Mouse (Mus musculus) midbrain, embryonic 11.5 days (tissue): ENCODE measurements around the gene Fbxo2. TPM values are rescaled to one million over a fixed set of nuclear protein-coding genes. Genes with fewer than 3 reads are reported as not detected.
"Not testable (repeated sequence)": the region's sequence is repeated elsewhere in the genome, so short reads cannot be mapped to it uniquely, and the experiment has no call there.

Source experiments
- ATAC-seq: fragments of 200-750 bp; cut with Nextera tagmentation; 2 replicates; pipeline ENCODE4 v1.8.0; 2017; ENCODE audit warnings: moderate TSS enrichment, moderate library complexity; ENCODE audit not compliant: low FRiP score
- DNase-seq: peaks from one replicate; pipeline ENCODE4 v3.0.0; 2015; ENCODE audit warnings: low spot score; ENCODE audit errors: missing footprints
- H3K27ac ChIP-seq: fragments of 300-500 bp; sonication (generic); 2 replicates; pipeline ENCODE4 v1.5.1; 2014; ENCODE audit warnings: low read depth, low read length
- H3K27me3 ChIP-seq: fragments of 300-500 bp; sonication (generic); 2 replicates; pipeline ENCODE4 v1.6.1; 2014; ENCODE audit warnings: mild to moderate bottlenecking, low read length, moderate library complexity, mixed read lengths; ENCODE audit not compliant: control insufficient read depth, insufficient read depth
- H3K36me3 ChIP-seq: fragments of 300-500 bp; sonication (generic); 2 replicates; pipeline ENCODE4 v1.6.1; 2014; ENCODE audit warnings: mild to moderate bottlenecking, low read length, moderate library complexity, mixed read lengths; ENCODE audit not compliant: control insufficient read depth, insufficient read depth
- H3K4me1 ChIP-seq: fragments of 300-500 bp; sonication (generic); 2 replicates; pipeline ENCODE4 v1.6.1; 2014; ENCODE audit warnings: low read length; ENCODE audit not compliant: control insufficient read depth, insufficient read depth
- H3K4me2 ChIP-seq: fragments of 300-500 bp; sonication (generic); 2 replicates; pipeline ENCODE4 v1.6.1; 2014; ENCODE audit warnings: mild to moderate bottlenecking, moderate library complexity
- H3K4me3 ChIP-seq: fragments of 300-500 bp; sonication (generic); 2 replicates; pipeline ENCODE4 v1.5.1; 2014; ENCODE audit warnings: low read depth, low read length
- H3K9ac ChIP-seq: fragments of 300-500 bp; sonication (generic); 2 replicates; pipeline ENCODE4 v1.6.1; 2014; ENCODE audit warnings: low read length
- H3K9me3 ChIP-seq: fragments of 300-500 bp; sonication (generic); 2 replicates; pipeline ENCODE4 v1.6.1; 2016; ENCODE audit warnings: low read length; ENCODE audit not compliant: control insufficient read depth
- WGBS: fragments of 180-500 bp; shearing (Covaris S2); extraction: QIAGEN DNeasy Blood & Tissue Kit; methylation state at CpG from one replicate; pipeline ENCODE4 v1.1.7; 2014; 5-methylcytosine and 5-hydroxymethylcytosine counted together
- polyA plus RNA-seq: library from polyadenylated mRNA; unstranded; fragments of >200 nt; fragmentation: Nextera tagmentation; extraction: Ambion mirVana; gene quantifications from 2 replicates; pipeline ENCODE4 v1.2.1, GENCODE M21; 2014

Fbxo2 gene
- polyA plus RNA-seq, 1 experiment from 2014 or later: 1.1 TPM

DNA sequence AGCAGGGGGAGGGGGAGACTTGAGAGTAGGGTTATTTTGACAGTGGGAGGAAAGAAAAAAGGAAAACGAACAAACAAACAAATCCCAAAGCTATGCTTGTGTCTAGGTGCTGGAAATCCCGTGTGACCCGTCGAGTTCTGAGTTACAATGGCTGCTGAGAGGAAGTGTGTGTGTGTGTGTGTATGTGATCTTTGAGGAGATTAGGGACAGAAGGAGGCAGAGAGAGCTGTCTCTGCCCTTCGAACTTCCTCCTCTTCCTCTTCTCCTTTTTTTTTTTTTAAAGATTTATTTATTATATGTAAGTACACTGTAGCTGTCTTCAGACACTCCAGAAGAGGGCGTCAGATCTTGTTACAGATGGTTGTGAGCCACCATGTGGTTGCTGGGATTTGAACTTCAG is 16.2 kb downstream of the Fbxo2 start:
- DNase-seq, H3K9ac ChIP-seq, H3K36me3 ChIP-seq, H3K4me3 ChIP-seq, H3K27ac ChIP-seq, H3K9me3 ChIP-seq, ATAC-seq, H3K4me2 ChIP-seq: not testable (repeated sequence)
- peaks cover 41% of the 10 kb centered on the region for H3K27me3 ChIP-seq
- WGBS: 75% methylated on average over 5 of the region's 6 CpGs
- peaks cover 12% of the 10 kb centered on the region for H3K4me1 ChIP-seq

GRCm38 (mm10) chr4:148177716-148178115 is 17.3 kb downstream of the Fbxo2 start:
- DNase-seq: no peak
- no peak for ATAC-seq
- no peak overlapping the region for H3K9ac ChIP-seq
- peaks cover 12% of the 10 kb centered on the region for H3K4me1 ChIP-seq
- no peak overlapping the region for H3K4me3 ChIP-seq
- no peak overlapping the region for H3K4me2 ChIP-seq
- H3K27me3 ChIP-seq: peaks cover 32% of the 10 kb centered on the region
- H3K27ac ChIP-seq: no peak overlapping the region
- H3K9me3 ChIP-seq: no peaks in the 10 kb centered on the region
- H3K36me3 ChIP-seq: no peaks in the 10 kb centered on the region

DNA sequence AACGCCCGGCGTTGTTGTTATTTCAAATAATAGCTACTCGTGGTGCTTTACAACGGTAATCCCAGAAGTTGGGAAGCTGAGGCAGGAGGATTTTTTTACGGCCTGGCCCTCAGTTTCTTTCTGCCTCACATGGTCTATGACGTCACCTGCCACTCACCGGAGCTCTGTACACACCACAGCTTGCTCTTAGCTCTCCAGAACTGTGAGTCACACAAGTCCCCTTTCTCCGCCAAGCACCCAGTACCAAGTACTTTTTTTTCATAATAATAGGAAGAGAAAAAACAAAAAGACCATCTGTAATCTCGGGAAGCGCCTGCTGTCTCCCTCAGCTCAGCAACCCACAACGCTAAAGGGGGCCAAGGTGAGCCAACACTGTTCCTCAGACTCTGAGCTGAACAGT is 21.1 kb downstream of the Fbxo2 start:
- H3K27me3 ChIP-seq: peaks cover 6% of the 10 kb centered on the region; the same call in 1 of the 2 replicates
- no peak overlapping the region for H3K4me2 ChIP-seq
- no peak for ATAC-seq
- H3K4me3 ChIP-seq: no peak overlapping the region
- no peaks in the 10 kb centered on the region for H3K9me3 ChIP-seq
- H3K27ac ChIP-seq: no peak overlapping the region
- no peaks in the 10 kb centered on the region; the same call in 1 of the 2 replicates for H3K4me1 ChIP-seq
- H3K9ac ChIP-seq: no peak overlapping the region
- H3K36me3 ChIP-seq: no peaks in the 10 kb centered on the region
- 89% methylated on average over 12 of the region's 12 CpGs for WGBS
- DNase-seq: no peak

DNA sequence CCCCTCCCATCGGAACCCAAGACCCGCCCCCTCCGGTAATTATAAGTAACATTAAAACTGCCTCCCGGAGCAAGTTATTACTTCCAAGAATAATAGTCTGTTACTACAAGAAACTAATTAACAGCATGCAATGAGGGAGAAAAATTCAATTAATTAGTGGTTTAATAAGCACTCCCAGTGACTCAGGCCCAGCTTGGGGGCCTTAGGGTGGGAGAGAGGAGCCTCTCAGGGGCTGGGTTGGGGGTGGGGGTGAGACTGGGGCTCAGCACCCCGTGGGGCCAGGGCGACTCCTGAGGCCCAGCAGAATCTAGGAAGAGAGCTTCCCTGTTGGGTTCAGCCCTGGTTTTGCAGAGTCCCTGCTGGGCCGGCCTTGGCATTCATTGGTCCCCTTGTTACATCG is 21.9 kb downstream of the Fbxo2 start:
- ATAC-seq (no peak), DNase-seq (no peak)
- H3K4me2 ChIP-seq: no peak overlapping the region
- H3K9me3 ChIP-seq: no peaks in the 10 kb centered on the region
- H3K27ac ChIP-seq: no peak overlapping the region
- H3K36me3 ChIP-seq: no peaks in the 10 kb centered on the region
- no peak overlapping the region for H3K4me3 ChIP-seq
- no peaks in the 10 kb centered on the region; the same call in 1 of the 2 replicates for H3K4me1 ChIP-seq
- WGBS: 34% methylated on average over 8 of the region's 8 CpGs
- peaks cover 5% of the 10 kb centered on the region; the same call in 1 of the 2 replicates for H3K27me3 ChIP-seq
- H3K9ac ChIP-seq: no peak overlapping the region

DNA sequence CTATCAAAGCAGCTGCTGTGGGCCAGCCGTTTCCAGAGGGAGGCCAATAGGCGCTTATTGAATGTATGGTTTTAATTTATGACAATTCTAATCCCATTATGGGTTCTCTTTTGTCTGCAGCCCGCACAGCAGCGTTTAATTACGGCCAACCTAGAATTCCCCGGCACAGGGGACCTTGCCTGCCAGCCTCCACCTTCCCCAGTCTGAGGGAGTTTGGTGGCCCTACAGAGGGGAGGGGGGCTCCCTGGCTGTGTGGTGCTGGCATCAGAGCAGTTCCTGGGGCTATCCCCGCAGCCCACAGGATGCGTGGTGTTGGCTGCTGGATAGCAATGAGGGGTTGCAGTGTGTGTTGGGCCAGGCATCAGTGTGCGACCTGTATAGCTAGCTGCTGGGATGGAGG is 24.1 kb downstream of the Fbxo2 start:
- no peaks in the 10 kb centered on the region for H3K27me3 ChIP-seq
- DNase-seq (no peak), ATAC-seq (peak; percentile 57; the same call in 1 of the 2 replicates)
- no peaks in the 10 kb centered on the region; the same call in 1 of the 2 replicates for H3K4me1 ChIP-seq
- no peak overlapping the region for H3K4me3 ChIP-seq
- no peak overlapping the region for H3K9ac ChIP-seq
- H3K27ac ChIP-seq: no peak overlapping the region
- H3K9me3 ChIP-seq: no peaks in the 10 kb centered on the region
- H3K36me3 ChIP-seq: no peaks in the 10 kb centered on the region
- 36% methylated on average over 9 of the region's 9 CpGs for WGBS
- H3K4me2 ChIP-seq: no peak overlapping the region

- Histone ChIP-seq H3K27ac (no peak overlapping the region), H3K9me3 (no peaks in the 10 kb centered on the region), H3K36me3 (no peaks in the 10 kb centered on the region), H3K4me1 (no peaks in the 10 kb centered on the region; the same call in 1 of the 2 replicates), H3K9ac (no peak overlapping the region), H3K4me3 (no peak overlapping the region), H3K4me2 (no peak overlapping the region), H3K27me3 (no peaks in the 10 kb centered on the region)
- DNase-seq (no peak), ATAC-seq (no peak)
- 70% methylated on average over 4 of the region's 4 CpGs for WGBS
Observed at GRCm38 (mm10) chr4:148185819-148186218, 25.4 kb downstream of the Fbxo2 start.

GRCm38 (mm10) chr4:148188767-148189166 is 28.3 kb downstream of the Fbxo2 start:
- not testable (repeated sequence) for H3K27ac ChIP-seq, H3K4me2 ChIP-seq, H3K4me1 ChIP-seq, H3K36me3 ChIP-seq, DNase-seq, ATAC-seq, H3K27me3 ChIP-seq, H3K9me3 ChIP-seq, H3K4me3 ChIP-seq, H3K9ac ChIP-seq
- WGBS: 85% methylated on average over 1 of the region's 1 CpGs

- Histone ChIP-seq H3K4me3 (no peak overlapping the region), H3K4me1 (peaks cover 10% of the 10 kb centered on the region; the same call in 1 of the 2 replicates), H3K9ac (no peak overlapping the region), H3K27ac (no peak overlapping the region), H3K9me3 (no peaks in the 10 kb centered on the region), H3K27me3 (no peaks in the 10 kb centered on the region), H3K36me3 (no peaks in the 10 kb centered on the region), H3K4me2 (no peak overlapping the region)
- ATAC-seq (peak; percentile 56; the same call in 1 of the 2 replicates), DNase-seq (no peak)
- 40% methylated on average over 11 of the region's 11 CpGs for WGBS
Observed at GRCm38 (mm10) chr4:148192707-148193245, 32.4 kb downstream of the Fbxo2 start.

- Histone ChIP-seq H3K9me3 (no peaks in the 10 kb centered on the region), H3K36me3 (no peaks in the 10 kb centered on the region), H3K4me2 (no peak overlapping the region), H3K4me3 (no peak overlapping the region), H3K4me1 (peaks cover 10% of the 10 kb centered on the region; the same call in 1 of the 2 replicates), H3K9ac (no peak overlapping the region), H3K27ac (no peak overlapping the region), H3K27me3 (no peaks in the 10 kb centered on the region)
- ATAC-seq (no peak), DNase-seq (no peak)
Observed at GRCm38 (mm10) chr4:148194400-148194799, 34.0 kb downstream of the Fbxo2 start.
